Mouse (Mus musculus): Measurements from ENCODE around the gene Copb1. TPM values are rescaled to one million over a fixed set of nuclear protein-coding genes. Genes with fewer than 3 reads are reported as not detected.

The Copb1 gene
- polyA plus RNA-seq (2014; fragmentation: Nextera tagmentation; extraction: Ambion mirVana) = 129 and 135 TPM in 2 replicates

DNA sequence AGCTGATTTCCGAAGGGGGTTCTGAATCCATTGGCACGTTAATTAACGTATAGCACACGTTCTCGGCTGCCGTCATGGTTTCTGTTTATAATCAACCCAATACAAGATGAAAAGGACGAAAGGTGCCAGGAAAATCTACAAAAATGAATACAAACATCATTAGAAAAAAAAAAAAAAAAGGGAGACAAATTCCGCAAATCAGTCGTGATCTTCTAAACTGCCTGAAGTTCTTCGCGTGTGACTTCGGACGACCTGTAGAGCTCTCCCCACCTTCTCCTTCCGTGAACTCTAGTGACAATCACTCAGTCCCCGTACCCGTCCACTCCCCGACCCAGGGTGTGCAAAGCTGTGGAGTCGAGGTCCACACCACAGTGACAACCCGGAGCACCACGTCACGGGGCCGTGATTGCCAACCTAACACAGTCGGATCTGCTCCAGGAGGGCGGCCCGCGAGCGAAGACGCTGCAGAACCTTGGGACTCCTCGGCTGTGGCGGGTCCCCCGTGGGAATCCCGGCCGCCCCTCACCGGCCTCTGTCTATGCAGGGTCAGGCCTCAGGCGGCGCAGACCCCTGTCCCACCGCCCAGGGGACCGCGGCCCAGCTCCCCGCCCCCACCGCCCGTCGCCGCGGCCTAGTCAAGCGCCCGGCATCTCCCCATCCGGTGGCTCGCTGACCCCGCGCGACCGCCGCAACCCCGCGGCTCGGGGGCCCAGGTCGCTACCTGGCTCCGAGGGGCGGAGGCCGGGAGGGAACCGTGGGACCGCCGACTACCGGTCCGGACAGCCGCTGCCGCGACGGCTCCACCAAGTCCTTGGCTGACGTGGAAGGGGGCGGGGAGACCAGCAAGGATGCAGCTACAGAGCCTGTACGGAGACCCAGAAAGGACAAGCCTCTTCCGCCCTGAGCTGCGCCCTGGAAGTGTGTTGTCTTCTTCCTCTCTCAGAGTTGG, at the start of gene Copb1:
Gene Copb1, minus strand, starts transcription at position 827 of the 949 bp plus-strand sequence.
- peak; percentile 99 for ATAC-seq (ENCODE audit: insufficient read depth)
- Histone ChIP-seq H3K9ac (peak within 1 kb of the TSS; percentile 97), H3K9me3 (ENCODE audit: low read depth, low read length) (no peaks in the 10 kb centered on the region), H3K4me3 (ENCODE audit: low read depth, low read length) (peak within 1 kb of the TSS; percentile 96), H3K27ac (ENCODE audit: low read depth) (peak within 1 kb of the TSS; percentile 65), H3K27me3 (ENCODE audit: insufficient read depth, low read length) (no peaks in the 10 kb centered on the region), H3K4me1 (ENCODE audit: insufficient read depth) (peaks cover 3% of the 10 kb centered on the region), H3K36me3 (ENCODE audit: insufficient read depth) (peaks cover 35% of the 10 kb centered on the region), H3K4me2 (peak within 1 kb of the TSS; percentile 64)
- TF ChIP-seq CTCF (IDR thresholded peaks at IDR 0.05; ENCODE audit: low read depth) = no peak
- WGBS = 1% methylated on average over 75 of the region's 75 CpGs
- peak; percentile 95 for DNase-seq

DNA sequence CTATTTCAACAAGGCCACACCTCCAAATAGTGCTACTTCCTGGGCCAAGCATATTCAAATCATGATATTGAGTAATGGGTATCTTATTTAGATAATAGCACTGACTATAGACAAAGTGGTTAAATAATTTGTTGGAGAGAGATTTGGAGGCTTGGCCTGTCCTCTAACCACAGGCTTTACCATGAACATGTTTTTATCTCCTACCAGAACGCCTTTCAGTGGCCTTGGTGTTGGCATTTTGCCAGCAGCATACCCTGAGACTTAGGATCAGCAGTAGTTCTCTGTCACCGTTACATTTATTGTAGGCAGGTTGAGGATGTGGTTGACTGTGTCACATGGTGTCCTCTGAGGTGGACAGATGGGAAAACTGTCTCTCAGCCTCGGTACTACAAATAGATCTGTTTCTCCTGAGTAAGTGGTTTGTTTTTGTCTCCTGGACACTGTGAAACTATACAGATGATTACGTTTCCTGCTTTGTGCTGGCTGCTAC, 46.8 kb upstream of the Copb1 start:
- Histone ChIP-seq H3K9me3 (ENCODE audit: low read depth, low read length) (no peaks in the 10 kb centered on the region), H3K4me2 (no peak overlapping the region), H3K27me3 (ENCODE audit: insufficient read depth, low read length) (no peaks in the 10 kb centered on the region), H3K9ac (no peak overlapping the region), H3K4me3 (ENCODE audit: low read depth, low read length) (no peak overlapping the region), H3K36me3 (ENCODE audit: insufficient read depth) (no peaks in the 10 kb centered on the region), H3K27ac (ENCODE audit: low read depth) (no peak overlapping the region), H3K4me1 (ENCODE audit: insufficient read depth) (no peaks in the 10 kb centered on the region)
- ATAC-seq (ENCODE audit: insufficient read depth) (no peak), DNase-seq (no peak)
- no peak for TF ChIP-seq CTCF (IDR thresholded peaks at IDR 0.05; ENCODE audit: low read depth)
- 47% methylated on average over 4 of the region's 4 CpGs for WGBS

DNA sequence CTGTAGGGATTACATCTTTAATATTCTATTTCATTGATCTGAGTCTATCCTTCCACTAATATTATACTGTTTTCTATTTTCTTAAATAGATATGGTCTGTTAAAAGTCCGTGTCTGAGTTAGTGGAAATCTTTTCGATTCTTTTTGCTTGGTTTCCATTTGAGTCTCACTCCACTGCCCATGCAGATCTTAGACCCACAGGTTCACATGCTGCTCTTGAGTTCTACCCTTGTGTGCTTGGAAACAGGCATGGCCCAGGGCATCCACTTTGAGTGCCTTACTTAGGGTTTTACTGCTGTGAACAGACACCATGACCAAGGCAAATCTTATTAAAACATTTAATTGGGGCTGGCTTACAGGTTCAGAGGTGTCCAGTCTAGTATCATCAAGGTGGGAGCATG, 46.3 kb upstream of the Copb1 start:
- Histone ChIP-seq H3K27ac (ENCODE audit: low read depth) (no peak overlapping the region), H3K4me2 (no peak overlapping the region), H3K27me3 (ENCODE audit: insufficient read depth, low read length) (no peaks in the 10 kb centered on the region), H3K36me3 (ENCODE audit: insufficient read depth) (no peaks in the 10 kb centered on the region), H3K4me1 (ENCODE audit: insufficient read depth) (no peaks in the 10 kb centered on the region), H3K4me3 (ENCODE audit: low read depth, low read length) (no peak overlapping the region), H3K9ac (no peak overlapping the region), H3K9me3 (ENCODE audit: low read depth, low read length) (no peaks in the 10 kb centered on the region)
- no peak for TF ChIP-seq CTCF (IDR thresholded peaks at IDR 0.05; ENCODE audit: low read depth)
- ATAC-seq (ENCODE audit: insufficient read depth) = no peak
- WGBS = 82% methylated on average over 2 of the region's 2 CpGs
- DNase-seq = no peak

DNA sequence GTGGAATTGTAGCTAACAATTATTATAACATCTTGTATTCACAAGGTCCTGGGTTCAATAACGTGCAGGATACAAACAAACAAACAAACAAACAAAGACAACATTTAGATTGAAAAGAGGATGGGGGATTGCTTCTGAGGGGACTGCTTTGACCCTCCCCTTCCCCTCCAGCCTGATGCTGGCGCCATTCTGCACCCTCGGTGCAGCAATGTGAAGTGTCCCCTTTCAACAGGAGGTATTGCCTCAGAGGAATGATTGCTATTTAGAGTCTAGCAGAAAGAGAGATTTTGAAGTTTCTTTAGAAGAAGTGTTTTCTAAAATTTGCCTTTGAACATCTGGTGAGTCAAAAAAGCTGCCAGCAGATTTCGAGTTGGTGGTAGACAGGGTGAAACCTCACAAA, 44.7 kb upstream of the Copb1 start:
- H3K4me3 ChIP-seq (ENCODE audit: low read depth, low read length) = no peak overlapping the region
- 43% methylated on average over 4 of the region's 4 CpGs for WGBS

DNA sequence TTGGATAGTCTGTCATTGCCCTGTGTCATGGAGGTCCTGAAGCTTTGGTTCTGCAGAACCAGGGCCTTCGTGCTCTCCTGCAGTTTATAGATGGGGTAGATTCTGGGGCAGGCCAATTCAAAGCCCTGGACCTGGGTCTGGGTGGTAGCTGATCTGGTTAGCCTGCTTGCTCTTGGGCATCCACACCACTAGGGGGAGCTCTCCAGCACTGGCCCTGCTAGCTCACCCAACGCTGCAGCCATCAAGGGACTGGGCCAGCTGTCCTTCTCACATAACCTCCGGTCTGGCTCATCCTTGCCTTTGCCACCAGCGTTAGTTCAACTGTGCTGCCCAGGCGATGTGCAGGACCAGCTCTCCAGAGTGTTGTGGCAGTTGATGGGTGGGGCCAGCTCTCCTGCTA, 40.2 kb upstream of the Copb1 start:
- H3K9ac ChIP-seq = no peak overlapping the region
- H3K36me3 ChIP-seq (ENCODE audit: insufficient read depth) = no peaks in the 10 kb centered on the region
- no peak overlapping the region for H3K4me3 ChIP-seq (ENCODE audit: low read depth, low read length)
- H3K27me3 ChIP-seq (ENCODE audit: insufficient read depth, low read length) = no peaks in the 10 kb centered on the region
- no peaks in the 10 kb centered on the region for H3K4me1 ChIP-seq (ENCODE audit: insufficient read depth)
- no peak overlapping the region for H3K27ac ChIP-seq (ENCODE audit: low read depth)
- DNase-seq (no peak), ATAC-seq (ENCODE audit: insufficient read depth) (no peak)
- no peak overlapping the region for H3K4me2 ChIP-seq
- 83% methylated on average over 5 of the region's 5 CpGs for WGBS
- peak; percentile 53 for TF ChIP-seq CTCF (IDR thresholded peaks at IDR 0.05; ENCODE audit: low read depth)
- H3K9me3 ChIP-seq (ENCODE audit: low read depth, low read length) = no peaks in the 10 kb centered on the region

More for the DNA sequence above, 44.7 kb upstream of the Copb1 start:
- DNase-seq (no peak), ATAC-seq (ENCODE audit: insufficient read depth) (no peak)
- H3K36me3 ChIP-seq (ENCODE audit: insufficient read depth) = no peaks in the 10 kb centered on the region
- H3K4me1 ChIP-seq (ENCODE audit: insufficient read depth) = no peaks in the 10 kb centered on the region
- TF ChIP-seq CTCF (IDR thresholded peaks at IDR 0.05; ENCODE audit: low read depth) = no peak
- no peaks in the 10 kb centered on the region for H3K9me3 ChIP-seq (ENCODE audit: low read depth, low read length)
- no peak overlapping the region for H3K9ac ChIP-seq
- H3K27ac ChIP-seq (ENCODE audit: low read depth) = no peak overlapping the region
- H3K4me2 ChIP-seq = no peak overlapping the region
- H3K27me3 ChIP-seq (ENCODE audit: insufficient read depth, low read length) = no peaks in the 10 kb centered on the region

DNA sequence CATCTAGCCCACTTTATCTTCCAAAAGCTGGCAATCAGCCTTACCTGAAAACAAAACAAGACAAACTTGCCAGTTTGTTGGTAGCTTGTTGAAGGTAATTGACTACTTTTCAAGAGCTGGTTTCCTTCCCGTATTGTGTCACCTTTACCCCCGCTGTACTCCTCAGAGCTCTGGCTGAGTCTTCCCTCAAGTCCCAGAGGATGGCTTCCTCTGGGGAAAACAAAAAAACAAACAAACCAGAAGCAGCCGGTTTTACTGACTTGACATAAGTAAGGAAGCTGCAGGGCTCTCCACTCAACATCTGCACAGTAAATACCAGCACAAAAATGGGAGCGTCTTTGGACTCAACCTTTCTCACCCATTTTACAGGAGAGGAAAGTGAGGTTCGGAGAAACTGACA, 39.4 kb upstream of the Copb1 start:
- H3K9me3 ChIP-seq (ENCODE audit: low read depth, low read length) = no peaks in the 10 kb centered on the region
- 62% methylated on average over 5 of the region's 5 CpGs for WGBS
- H3K27me3 ChIP-seq (ENCODE audit: insufficient read depth, low read length) = no peaks in the 10 kb centered on the region
- DNase-seq (no peak), ATAC-seq (ENCODE audit: insufficient read depth) (no peak)
- no peak overlapping the region for H3K4me2 ChIP-seq
- no peak for TF ChIP-seq CTCF (IDR thresholded peaks at IDR 0.05; ENCODE audit: low read depth)
- H3K4me3 ChIP-seq (ENCODE audit: low read depth, low read length) = no peak overlapping the region
- H3K36me3 ChIP-seq (ENCODE audit: insufficient read depth) = no peaks in the 10 kb centered on the region
- H3K4me1 ChIP-seq (ENCODE audit: insufficient read depth) = no peaks in the 10 kb centered on the region
- H3K9ac ChIP-seq = no peak overlapping the region
- no peak overlapping the region for H3K27ac ChIP-seq (ENCODE audit: low read depth)

DNA sequence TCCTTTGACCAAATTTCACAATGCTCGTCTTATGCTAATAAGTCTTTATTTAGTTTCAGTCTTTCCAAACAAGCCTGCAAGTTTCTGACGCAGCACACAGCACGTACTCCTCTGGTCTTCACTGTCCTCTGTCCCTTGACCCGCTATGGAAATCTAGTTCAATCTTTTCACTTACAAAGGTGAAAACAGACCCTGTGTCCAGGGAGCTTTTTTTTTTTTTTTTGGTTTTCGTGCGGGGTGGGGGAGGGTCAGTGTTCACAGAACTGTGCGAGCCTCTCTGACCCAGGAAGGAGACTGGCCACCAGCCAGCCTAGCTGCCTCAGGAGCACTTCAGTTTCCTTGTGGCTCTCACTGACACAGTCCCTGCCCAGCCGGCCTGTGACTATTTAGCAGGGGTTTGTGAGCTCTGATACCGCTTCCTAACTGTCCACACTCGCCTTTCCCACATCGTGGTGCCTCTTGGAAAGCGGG, 38.0 kb upstream of the Copb1 start:
- Histone ChIP-seq H3K36me3 (ENCODE audit: insufficient read depth) (no peaks in the 10 kb centered on the region), H3K4me1 (ENCODE audit: insufficient read depth) (no peaks in the 10 kb centered on the region), H3K27me3 (ENCODE audit: insufficient read depth, low read length) (no peaks in the 10 kb centered on the region), H3K9ac (peak overlapping the region; percentile 42; the same call in 1 of the 2 replicates), H3K9me3 (ENCODE audit: low read depth, low read length) (no peaks in the 10 kb centered on the region), H3K4me2 (peak overlapping the region; percentile 50), H3K27ac (ENCODE audit: low read depth) (peak overlapping the region; percentile 51; the same call in 1 of the 2 replicates), H3K4me3 (ENCODE audit: low read depth, low read length) (peak overlapping the region; percentile 24)
- WGBS = 8% methylated on average over 12 of the region's 12 CpGs
- ATAC-seq (ENCODE audit: insufficient read depth) = peak; percentile 89; the same call in 1 of the 2 replicates
- TF ChIP-seq CTCF (IDR thresholded peaks at IDR 0.05; ENCODE audit: low read depth) = no peak
- peak; percentile 85 for DNase-seq

All from lung, embryonic 14.5 days (tissue).